Comparison of ENCODE assay signal across 20 mouse cellular contexts in the genomic region with DNA sequence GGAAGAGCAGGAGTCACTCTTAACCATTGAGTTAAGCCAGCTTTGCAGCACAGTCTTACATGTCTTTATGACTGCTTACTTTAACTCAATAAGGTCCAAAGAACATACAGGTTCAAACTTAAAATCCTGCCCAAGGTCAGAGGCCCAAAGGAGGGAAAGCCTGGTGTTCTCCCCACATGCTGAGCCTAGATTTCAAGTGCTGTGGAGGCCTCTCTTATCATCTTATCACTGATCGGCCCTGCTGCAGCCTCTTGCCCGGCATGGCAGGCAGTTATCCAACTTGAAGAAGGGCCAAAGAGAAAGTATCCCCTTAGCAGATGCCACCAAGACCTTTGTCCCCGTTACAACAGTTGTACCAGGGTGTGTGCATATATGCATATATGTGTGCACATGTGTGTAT.
DNase-seq lines count a peak whose midpoint lies in the region; ATAC-seq and TF ChIP-seq lines count a peak whose summit lies in the region.
"Had no signal": no experiment of that assay in that cellular context is flagged by ENCODE, and none has a peak within 500 bp of the region (broad histone marks: within the 10 kb centered on the region; RNA-seq: fewer than 3 reads in every experiment).

No protein-coding gene starts in this region.

- no peak overlapping the region for H3K4me2 ChIP-seq in midbrain, embryonic 11.5 days
- no peak overlapping the region for H3K4me2 ChIP-seq in midbrain, postnatal 0 days (ENCODE audit: low read depth, low read length, poor library complexity, severe bottlenecking)
- H3K4me2 ChIP-seq: embryonic facial prominence, embryonic 12.5 days; embryonic facial prominence, embryonic 15.5 days; heart, embryonic 11.5 days; hindbrain, embryonic 12.5 days; hindbrain, embryonic 15.5 days had no signal

- intact Hi-C loops in left cerebral cortex, postnatal 4 days (cut with DNase I), result no loop called here

- 84% methylated on average over 3 of the region's 3 CpGs for WGBS in midbrain, embryonic 11.5 days
- WGBS in midbrain, postnatal 0 days, result 94% methylated on average over 3 of the region's 3 CpGs

- H3K4me1 ChIP-seq in midbrain, embryonic 11.5 days (ENCODE audit: control insufficient read depth, insufficient read depth, low read length), result no peaks in the 10 kb centered on the region
- H3K4me1 ChIP-seq in midbrain, postnatal 0 days (ENCODE audit: insufficient read depth, low read length), result no peaks in the 10 kb centered on the region
- H3K4me1 ChIP-seq: embryonic facial prominence, embryonic 12.5 days; embryonic facial prominence, embryonic 15.5 days; hindbrain, embryonic 12.5 days; hindbrain, embryonic 15.5 days had no signal

- ATAC-seq in midbrain, embryonic 11.5 days (ENCODE audit: low FRiP score), result no peak
- ATAC-seq in midbrain, postnatal 0 days (ENCODE audit: low FRiP score), result no peak
- ATAC-seq in megakaryocyte-erythroid progenitor cell, adult 5-6 weeks (replicated peaks; ENCODE audit: low FRiP score, low TSS enrichment, poor library complexity, severe bottlenecking), result peak; percentile 37; the same call in 1 of the 2 replicates
- ATAC-seq: CD4-positive, CD25-positive, alpha-beta regulatory T cell, adult 4 months; forebrain, embryonic 14.5 days; forebrain, postnatal 0 days had no signal

- no peaks in the 10 kb centered on the region for H3K36me3 ChIP-seq in midbrain, embryonic 11.5 days (ENCODE audit: control insufficient read depth, insufficient read depth, low read length)
- no peaks in the 10 kb centered on the region for H3K36me3 ChIP-seq in midbrain, postnatal 0 days (ENCODE audit: insufficient read depth, low read length)
- H3K36me3 ChIP-seq: embryonic facial prominence, embryonic 12.5 days; embryonic facial prominence, embryonic 15.5 days; hindbrain, embryonic 12.5 days; hindbrain, embryonic 15.5 days had no signal

- no peak for TF ChIP-seq CTCF in midbrain, postnatal 0 days (IDR thresholded peaks at IDR 0.05)

- H3K27ac ChIP-seq in midbrain, embryonic 11.5 days (ENCODE audit: low read depth, low read length), result no peak overlapping the region
- H3K27ac ChIP-seq in midbrain, postnatal 0 days (ENCODE audit: low read depth, low read length), result no peak overlapping the region
- H3K27ac ChIP-seq: embryonic facial prominence, embryonic 12.5 days; embryonic facial prominence, embryonic 15.5 days; gastrocnemius, adult 2 months; hindbrain, embryonic 12.5 days; hindbrain, embryonic 15.5 days had no signal

- H3K27me3 ChIP-seq in midbrain, embryonic 11.5 days (ENCODE audit: control insufficient read depth, insufficient read depth, low read length), result no peaks in the 10 kb centered on the region
- H3K27me3 ChIP-seq in midbrain, postnatal 0 days (ENCODE audit: insufficient read depth, low read length), result no peaks in the 10 kb centered on the region
- H3K27me3 ChIP-seq: embryonic facial prominence, embryonic 12.5 days; embryonic facial prominence, embryonic 15.5 days; hindbrain, embryonic 12.5 days; hindbrain, embryonic 15.5 days had no signal

- no peaks in the 10 kb centered on the region for H3K9me3 ChIP-seq in midbrain, embryonic 11.5 days (ENCODE audit: control insufficient read depth, low read length)
- H3K9me3 ChIP-seq in midbrain, postnatal 0 days (ENCODE audit: low read length), result no peaks in the 10 kb centered on the region
- H3K9me3 ChIP-seq: embryonic facial prominence, embryonic 12.5 days; embryonic facial prominence, embryonic 15.5 days; hindbrain, embryonic 12.5 days; hindbrain, embryonic 15.5 days had no signal

- no peak overlapping the region for H3K9ac ChIP-seq in midbrain, embryonic 11.5 days (ENCODE audit: low read length)
- no peak overlapping the region for H3K9ac ChIP-seq in midbrain, postnatal 0 days (replicated peaks; ENCODE audit: low read length, poor library complexity, severe bottlenecking)
- H3K9ac ChIP-seq: embryonic facial prominence, embryonic 12.5 days; embryonic facial prominence, embryonic 15.5 days; forebrain, postnatal 0 days; hindbrain, embryonic 12.5 days; hindbrain, embryonic 15.5 days had no signal

- H3K4me3 ChIP-seq in midbrain, embryonic 11.5 days (ENCODE audit: low read depth, low read length), result no peak overlapping the region
- H3K4me3 ChIP-seq in midbrain, postnatal 0 days (ENCODE audit: low read depth, low read length), result no peak overlapping the region
- H3K4me3 ChIP-seq: embryonic facial prominence, embryonic 12.5 days; embryonic facial prominence, embryonic 15.5 days; gastrocnemius, adult 2 months; hindbrain, embryonic 12.5 days; hindbrain, embryonic 15.5 days had no signal

- DNase-seq in cerebellum, postnatal 10 days, result peak; percentile 32 to 34
- no peak for DNase-seq in cerebellum, adult 11 months
- DNase-seq in midbrain, embryonic 11.5 days (ENCODE audit: low spot score, missing footprints), result peak; percentile 80
- DNase-seq in midbrain, postnatal 0 days (ENCODE audit: low spot score), result no peak
- DNase-seq in left cerebral cortex, postnatal 4 days, result no peak
- DNase-seq in right cerebral cortex, postnatal 4 days, result no peak
- DNase-seq: cerebellum, adult 11-12 months; cerebellum, adult 8-10 months; cerebellum, postnatal 25 days; forebrain, postnatal 0 days; gastrocnemius, postnatal 14 days had no signal

Comparison
In these comparisons a context has a peak if more than half of its experiments do, and no peak if none do; other contexts are left out.
1. DNase-seq: peak in cerebellum, postnatal 10 days (2 of 2) and midbrain, embryonic 11.5 days (single experiment); none in cerebellum, adult 11 months (single experiment), midbrain, postnatal 0 days (single experiment), left cerebral cortex, postnatal 4 days (single experiment) and right cerebral cortex, postnatal 4 days (single experiment).